Mouse (Mus musculus): ENCODE data around the gene Tuba1a. TPM values are rescaled to one million over a fixed set of nuclear protein-coding genes. Genes with fewer than 3 reads are reported as not detected.
A peak's percentile ranks its signal among the peaks of the same experiment; 100 is the strongest.
"Not testable (repeated sequence)": the region's sequence is repeated elsewhere in the genome, so short reads cannot be mapped to it uniquely, and the experiment has no call there.

The Tuba1a gene
- polyA plus RNA-seq, 1 experiment from 2014 or later = 895 TPM

GRCm38 (mm10) chr15:98976763-98977758 lies 23.6 kb upstream of the Tuba1a start:
- 75% methylated on average over 21 of the region's 21 CpGs for WGBS
- no peak overlapping the region for H3K27ac ChIP-seq (ENCODE audit: low read length)
- H3K9ac ChIP-seq (ENCODE audit: low read depth, low read length) = no peak overlapping the region
- no peak overlapping the region for H3K4me3 ChIP-seq (ENCODE audit: low read length)
- no peak for ATAC-seq
- peaks cover 9% of the 10 kb centered on the region for H3K4me1 ChIP-seq (ENCODE audit: control insufficient read depth, insufficient read depth, low read length)
- H3K9me3 ChIP-seq (ENCODE audit: control insufficient read depth, low read length) = no peaks in the 10 kb centered on the region
- no peaks in the 10 kb centered on the region for H3K36me3 ChIP-seq (ENCODE audit: control insufficient read depth, insufficient read depth, low read length)
- no peak overlapping the region for H3K4me2 ChIP-seq (ENCODE audit: low read depth, low read length)
- no peaks in the 10 kb centered on the region for H3K27me3 ChIP-seq (replicated peaks; ENCODE audit: control insufficient read depth, insufficient read depth, low read length)

- H3K4me2 ChIP-seq (ENCODE audit: low read depth, low read length) = no peak overlapping the region
- no peak overlapping the region for H3K4me3 ChIP-seq (ENCODE audit: low read length)
- WGBS = 80% methylated on average over 9 of the region's 9 CpGs
- H3K27ac ChIP-seq (ENCODE audit: low read length) = no peak overlapping the region
- no peaks in the 10 kb centered on the region for H3K27me3 ChIP-seq (replicated peaks; ENCODE audit: control insufficient read depth, insufficient read depth, low read length)
- H3K4me1 ChIP-seq (ENCODE audit: control insufficient read depth, insufficient read depth, low read length) = peaks cover 19% of the 10 kb centered on the region
- H3K9me3 ChIP-seq (ENCODE audit: control insufficient read depth, low read length) = no peaks in the 10 kb centered on the region
- no peaks in the 10 kb centered on the region for H3K36me3 ChIP-seq (ENCODE audit: control insufficient read depth, insufficient read depth, low read length)
- no peak for ATAC-seq
- no peak overlapping the region for H3K9ac ChIP-seq (ENCODE audit: low read depth, low read length)
These were observed 19.6 kb upstream of the Tuba1a start for GRCm38 (mm10) chr15:98973015-98973614.

- not testable (repeated sequence) for H3K4me3 ChIP-seq (ENCODE audit: low read length); H3K27ac ChIP-seq (ENCODE audit: low read length); H3K27me3 ChIP-seq (replicated peaks; ENCODE audit: control insufficient read depth, insufficient read depth, low read length); H3K4me2 ChIP-seq (ENCODE audit: low read depth, low read length); H3K36me3 ChIP-seq (ENCODE audit: control insufficient read depth, insufficient read depth, low read length); H3K9ac ChIP-seq (ENCODE audit: low read depth, low read length); H3K9me3 ChIP-seq (ENCODE audit: control insufficient read depth, low read length)
- 60% methylated on average over 15 of the region's 15 CpGs for WGBS
- peak; percentile 51; the same call in 1 of the 2 replicates for ATAC-seq
- H3K4me1 ChIP-seq (ENCODE audit: control insufficient read depth, insufficient read depth, low read length) = peaks cover 13% of the 10 kb centered on the region
These were observed 18.2 kb upstream of the Tuba1a start for GRCm38 (mm10) chr15:98971576-98972320.

GRCm38 (mm10) chr15:98971111-98971510 lies 17.6 kb upstream of the Tuba1a start:
- no peak overlapping the region for H3K27ac ChIP-seq (ENCODE audit: low read length)
- no peaks in the 10 kb centered on the region for H3K9me3 ChIP-seq (ENCODE audit: control insufficient read depth, low read length)
- no peak overlapping the region for H3K4me2 ChIP-seq (ENCODE audit: low read depth, low read length)
- no peak overlapping the region for H3K9ac ChIP-seq (ENCODE audit: low read depth, low read length)
- H3K4me1 ChIP-seq (ENCODE audit: control insufficient read depth, insufficient read depth, low read length) = peaks cover 13% of the 10 kb centered on the region
- no peak for ATAC-seq
- no peaks in the 10 kb centered on the region for H3K27me3 ChIP-seq (replicated peaks; ENCODE audit: control insufficient read depth, insufficient read depth, low read length)
- 35% methylated on average over 4 of the region's 4 CpGs for WGBS
- H3K4me3 ChIP-seq (ENCODE audit: low read length) = no peak overlapping the region
- no peaks in the 10 kb centered on the region for H3K36me3 ChIP-seq (ENCODE audit: control insufficient read depth, insufficient read depth, low read length)

GRCm38 (mm10) chr15:98969372-98970101 lies 16.0 kb upstream of the Tuba1a start:
- H3K4me2 ChIP-seq (ENCODE audit: low read depth, low read length) = peak overlapping the region; percentile 18
- peak overlapping the region; percentile 30; the same call in 1 of the 2 replicates for H3K9ac ChIP-seq (ENCODE audit: low read depth, low read length)
- no peaks in the 10 kb centered on the region for H3K27me3 ChIP-seq (replicated peaks; ENCODE audit: control insufficient read depth, insufficient read depth, low read length)
- 27% methylated on average over 16 of the region's 16 CpGs for WGBS
- H3K4me3 ChIP-seq (ENCODE audit: low read length) = no peak overlapping the region
- H3K9me3 ChIP-seq (ENCODE audit: control insufficient read depth, low read length) = no peaks in the 10 kb centered on the region
- peak overlapping the region; percentile 43 for H3K27ac ChIP-seq (ENCODE audit: low read length)
- H3K4me1 ChIP-seq (ENCODE audit: control insufficient read depth, insufficient read depth, low read length) = peaks cover 13% of the 10 kb centered on the region
- H3K36me3 ChIP-seq (ENCODE audit: control insufficient read depth, insufficient read depth, low read length) = no peaks in the 10 kb centered on the region
- ATAC-seq = peak; percentile 23; the same call in 1 of the 2 replicates

- WGBS = 18% methylated on average over 12 of the region's 12 CpGs
- H3K27ac ChIP-seq (ENCODE audit: low read length) = peak overlapping the region; percentile 43; the same call in 1 of the 2 replicates
- peaks cover 13% of the 10 kb centered on the region for H3K4me1 ChIP-seq (ENCODE audit: control insufficient read depth, insufficient read depth, low read length)
- H3K27me3 ChIP-seq (replicated peaks; ENCODE audit: control insufficient read depth, insufficient read depth, low read length) = no peaks in the 10 kb centered on the region
- no peak overlapping the region for H3K4me2 ChIP-seq (ENCODE audit: low read depth, low read length)
- no peak overlapping the region for H3K4me3 ChIP-seq (ENCODE audit: low read length)
- no peak overlapping the region for H3K9ac ChIP-seq (ENCODE audit: low read depth, low read length)
- ATAC-seq = peak; percentile 59; the same call in 1 of the 2 replicates
- H3K9me3 ChIP-seq (ENCODE audit: control insufficient read depth, low read length) = peaks cover 2% of the 10 kb centered on the region; the same call in 1 of the 2 replicates
- H3K36me3 ChIP-seq (ENCODE audit: control insufficient read depth, insufficient read depth, low read length) = no peaks in the 10 kb centered on the region
These were observed 15.3 kb upstream of the Tuba1a start for GRCm38 (mm10) chr15:98968701-98969371.

GRCm38 (mm10) chr15:98959531-98959930 lies 6.0 kb upstream of the Tuba1a start:
- no peaks in the 10 kb centered on the region for H3K4me1 ChIP-seq (ENCODE audit: control insufficient read depth, insufficient read depth, low read length)
- peaks cover 3% of the 10 kb centered on the region; the same call in 1 of the 2 replicates for H3K9me3 ChIP-seq (ENCODE audit: control insufficient read depth, low read length)
- no peaks in the 10 kb centered on the region for H3K27me3 ChIP-seq (replicated peaks; ENCODE audit: control insufficient read depth, insufficient read depth, low read length)
- no peak overlapping the region for H3K4me3 ChIP-seq (ENCODE audit: low read length)
- no peak overlapping the region for H3K4me2 ChIP-seq (ENCODE audit: low read depth, low read length)
- ATAC-seq = no peak
- no peak overlapping the region for H3K27ac ChIP-seq (ENCODE audit: low read length)
- no peaks in the 10 kb centered on the region for H3K36me3 ChIP-seq (ENCODE audit: control insufficient read depth, insufficient read depth, low read length)
- H3K9ac ChIP-seq (ENCODE audit: low read depth, low read length) = no peak overlapping the region
- WGBS = 79% methylated on average over 3 of the region's 3 CpGs

GRCm38 (mm10) chr15:98958901-98959420 lies 5.5 kb upstream of the Tuba1a start:
- no peak for ATAC-seq
- Histone ChIP-seq H3K4me2 (ENCODE audit: low read depth, low read length) (no peak overlapping the region), H3K9me3 (ENCODE audit: control insufficient read depth, low read length) (peaks cover 3% of the 10 kb centered on the region; the same call in 1 of the 2 replicates), H3K4me1 (ENCODE audit: control insufficient read depth, insufficient read depth, low read length) (no peaks in the 10 kb centered on the region), H3K27me3 (replicated peaks; ENCODE audit: control insufficient read depth, insufficient read depth, low read length) (no peaks in the 10 kb centered on the region), H3K36me3 (ENCODE audit: control insufficient read depth, insufficient read depth, low read length) (no peaks in the 10 kb centered on the region), H3K27ac (ENCODE audit: low read length) (no peak overlapping the region), H3K4me3 (ENCODE audit: low read length) (no peak overlapping the region), H3K9ac (ENCODE audit: low read depth, low read length) (no peak overlapping the region)
- 91% methylated on average over 4 of the region's 4 CpGs for WGBS

Data from intestine, embryonic 16.5 days (tissue).